Mouse (Mus musculus) megakaryocyte, embryonic 14.5 days (primary cell): ENCODE data around the gene Cul5.

ENCODE experiments used
- FLI1 ChIP-seq: IDR thresholded peaks from 2 replicates; pipeline ENCODE4 v1.6.1; 2012; ENCODE audit warnings: low read length, inconsistent platforms, mixed read lengths
- GATA1 ChIP-seq: IDR thresholded peaks from 3 replicates; pipeline ENCODE4 v1.6.1; 2012; ENCODE audit warnings: mixed read lengths, low read length, inconsistent platforms, borderline replicate concordance

DNA sequence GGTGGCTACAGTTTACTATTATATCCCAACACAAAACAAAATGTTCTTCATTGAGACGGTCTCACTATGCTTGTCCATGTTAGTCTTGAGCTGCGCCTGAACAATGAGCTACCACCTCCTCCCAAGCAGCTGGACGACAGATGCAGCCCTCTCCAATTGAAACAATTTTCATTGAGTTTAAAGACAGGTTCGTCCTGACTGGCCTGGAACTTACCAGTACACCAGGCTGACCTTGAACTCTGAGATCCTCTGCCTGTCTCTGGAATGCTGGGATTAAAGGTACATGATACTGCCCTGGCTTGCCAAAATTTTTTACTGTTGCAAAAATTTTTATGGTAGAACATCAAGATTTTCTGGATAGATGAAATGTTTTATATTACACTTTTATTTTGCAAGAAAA lies 55.5 kb downstream of the Cul5 start:
- TF ChIP-seq GATA1 (no peak), FLI1 (no peak)
